ENCODE assay signal across 9 mouse cellular contexts in the genomic region with DNA sequence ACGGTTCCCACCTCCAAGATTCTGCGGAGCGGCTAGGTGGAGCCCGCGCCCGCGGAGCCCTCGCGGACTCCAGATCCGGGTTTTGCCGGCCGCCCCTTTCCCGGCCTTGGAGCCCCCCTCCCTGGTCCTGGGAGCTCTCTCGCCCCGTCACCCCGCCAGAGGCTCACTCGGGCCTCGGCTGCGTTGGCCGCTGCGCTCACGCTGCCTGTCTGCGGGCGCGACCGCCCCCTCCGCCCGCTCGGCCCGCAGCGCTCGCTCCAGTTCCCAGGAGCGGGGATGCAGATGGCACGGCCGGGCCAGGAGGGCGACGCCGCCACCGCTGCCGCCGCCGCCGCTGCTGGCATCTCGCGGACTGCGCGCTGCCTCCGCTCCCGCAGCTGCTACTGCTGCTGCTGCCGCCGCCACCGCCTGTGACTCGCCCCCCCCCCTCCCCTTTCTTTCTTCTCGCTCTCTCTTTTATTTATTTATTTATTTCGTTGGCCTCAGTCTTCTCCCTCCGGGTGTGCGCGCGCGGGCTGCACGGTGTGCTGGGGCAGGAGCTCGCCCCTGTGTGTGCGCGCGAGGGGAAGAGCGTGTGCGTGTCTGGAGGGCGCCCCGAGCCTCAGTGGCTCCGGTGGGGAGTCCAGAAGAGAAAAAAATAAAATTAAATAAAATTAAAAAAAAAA. TPM values are rescaled to one million over a fixed set of nuclear protein-coding genes. Genes with fewer than 3 reads are reported as not detected.
DNase-seq lines count a peak whose midpoint lies in the region; ATAC-seq and TF ChIP-seq lines count a peak whose summit lies in the region.
"Had no signal": no experiment of that assay in that cellular context is flagged by ENCODE, and none has a peak within 500 bp of the region (broad histone marks: within the 10 kb centered on the region; RNA-seq: fewer than 3 reads in every experiment).

A gene (plus strand): TSS at position 549 of the 665 bp plus-strand sequence.

- peak; percentile 18 to 25 for DNase-seq in urinary bladder, adult 18-20 months (ENCODE audit: low spot score in 2 of 2)
- no peak for DNase-seq in urinary bladder, postnatal 10 days (ENCODE audit: low spot score)
- peak; percentile 12 to 52 for DNase-seq in kidney, postnatal 36 days
- no peak for DNase-seq in liver, embryonic 14.5 days (ENCODE audit: low read depth in 3 of 3, low spot score in 3 of 3)
- peak; percentile 76 to 83 for DNase-seq in urinary bladder, postnatal 4 days (ENCODE audit: low spot score in 2 of 2)

- peaks cover 18% of the 10 kb centered on the region for H3K27me3 ChIP-seq in forebrain, embryonic 12.5 days
- no peaks in the 10 kb centered on the region for H3K27me3 ChIP-seq in heart, embryonic 15.5 days
- H3K27me3 ChIP-seq in liver, embryonic 14.5 days (ENCODE audit: control insufficient read depth, insufficient read depth, low read length): peaks cover 40% of the 10 kb centered on the region
- H3K27me3 ChIP-seq in neural tube, embryonic 13.5 days: no peaks in the 10 kb centered on the region

- H3K4me1 ChIP-seq in forebrain, embryonic 12.5 days: peaks cover 26% of the 10 kb centered on the region
- peaks cover 28% of the 10 kb centered on the region for H3K4me1 ChIP-seq in heart, embryonic 15.5 days (replicated peaks)
- H3K4me1 ChIP-seq in liver, embryonic 14.5 days (replicated peaks; ENCODE audit: control insufficient read depth in 2 of 2, insufficient read depth in 2 of 2, low read length in 1 of 2): no peaks in the 10 kb centered on the region
- peaks cover 23% of the 10 kb centered on the region for H3K4me1 ChIP-seq in neural tube, embryonic 13.5 days (replicated peaks)

- H3K36me3 ChIP-seq in forebrain, embryonic 12.5 days (replicated peaks): no peaks in the 10 kb centered on the region
- H3K36me3 ChIP-seq in heart, embryonic 15.5 days: no peaks in the 10 kb centered on the region
- H3K36me3 ChIP-seq in liver, embryonic 14.5 days (replicated peaks; ENCODE audit: control insufficient read depth, insufficient read depth, low read depth): no peaks in the 10 kb centered on the region
- no peaks in the 10 kb centered on the region for H3K36me3 ChIP-seq in neural tube, embryonic 13.5 days
- H3K36me3 ChIP-seq: G1E had no signal

- WGBS in forebrain, embryonic 12.5 days: under 1% methylated on average over 57 of the region's 70 CpGs
- under 1% methylated on average over 64 of the region's 70 CpGs for WGBS in heart, embryonic 15.5 days
- WGBS in liver, embryonic 14.5 days (ENCODE audit: insufficient replicate concordance): 1% methylated on average over 51 of the region's 70 CpGs
- WGBS in neural tube, embryonic 13.5 days: under 1% methylated on average over 67 of the region's 70 CpGs

- peak within 1 kb of the TSS; percentile 82 for H3K4me3 ChIP-seq in forebrain, embryonic 12.5 days (replicated peaks)
- H3K4me3 ChIP-seq in heart, embryonic 15.5 days: peak within 1 kb of the TSS; percentile 65
- peak within 1 kb of the TSS; percentile 39 to 50 for H3K4me3 ChIP-seq in liver, embryonic 14.5 days (ENCODE audit: insufficient read depth in 1 of 2, low read depth in 2 of 2, low read length in 2 of 2)
- peak within 1 kb of the TSS; percentile 86 for H3K4me3 ChIP-seq in neural tube, embryonic 13.5 days

- no peak for TF ChIP-seq CTCF in liver, embryonic 14.5 days (IDR thresholded peaks at IDR 0.05; ENCODE audit: low read depth)

- H3K27ac ChIP-seq in forebrain, embryonic 12.5 days: peak within 1 kb of the TSS; percentile 97
- H3K27ac ChIP-seq in heart, embryonic 15.5 days: peak within 1 kb of the TSS; percentile 62
- H3K27ac ChIP-seq in liver, embryonic 14.5 days: no peak within 1 kb of the TSS
- H3K27ac ChIP-seq in neural tube, embryonic 13.5 days (replicated peaks): peak within 1 kb of the TSS; percentile 99

- no peak for TF ChIP-seq EP300 in liver, embryonic 14.5 days (IDR thresholded peaks at IDR 0.05; ENCODE audit: low read depth)

- peak within 1 kb of the TSS; percentile 92 for H3K9ac ChIP-seq in forebrain, embryonic 12.5 days
- peak within 1 kb of the TSS; percentile 63 for H3K9ac ChIP-seq in heart, embryonic 15.5 days
- no peak within 1 kb of the TSS for H3K9ac ChIP-seq in liver, embryonic 14.5 days (replicated peaks)
- peak within 1 kb of the TSS; percentile 98 for H3K9ac ChIP-seq in neural tube, embryonic 13.5 days

- H3K9me3 ChIP-seq in forebrain, embryonic 12.5 days: no peaks in the 10 kb centered on the region
- no peaks in the 10 kb centered on the region for H3K9me3 ChIP-seq in heart, embryonic 15.5 days (replicated peaks)
- H3K9me3 ChIP-seq in liver, embryonic 14.5 days (ENCODE audit: control insufficient read depth, low read length): no peaks in the 10 kb centered on the region
- H3K9me3 ChIP-seq in neural tube, embryonic 13.5 days: no peaks in the 10 kb centered on the region

- peak within 1 kb of the TSS; percentile 82 for H3K4me2 ChIP-seq in forebrain, embryonic 12.5 days
- H3K4me2 ChIP-seq in heart, embryonic 15.5 days: peak within 1 kb of the TSS; percentile 97
- H3K4me2 ChIP-seq in liver, embryonic 14.5 days (ENCODE audit: low read depth): peak within 1 kb of the TSS; percentile 56
- H3K4me2 ChIP-seq in neural tube, embryonic 13.5 days: peak within 1 kb of the TSS; percentile 88

- ATAC-seq in forebrain, embryonic 12.5 days (ENCODE audit: low FRiP score): peak; percentile 91
- peak; percentile 80 for ATAC-seq in heart, embryonic 15.5 days (replicated peaks; ENCODE audit: insufficient number of reproducible peaks, insufficient read depth, low FRiP score, low read depth)
- ATAC-seq in liver, embryonic 14.5 days (ENCODE audit: insufficient read depth): no peak
- ATAC-seq in neural tube, embryonic 13.5 days (ENCODE audit: low read depth): peak; percentile 85

RNA-seq across cellular contexts. Expression of the gene that starts here (rescaled TPM):
- polyA plus RNA-seq in forebrain, embryonic 12.5 days (2016; fragmentation: Nextera tagmentation; extraction: Ambion mirVana): 29.2 and 34.6 TPM in 2 replicates
- polyA plus RNA-seq in heart, embryonic 15.5 days (2015; fragmentation: Nextera tagmentation; extraction: Ambion mirVana): 5.2 and 5.4 TPM in 2 replicates
- polyA plus RNA-seq in liver, embryonic 14.5 days (2012; rRNA removed): 0.50 and 0.61 TPM in 2 replicates
- polyA plus RNA-seq in liver, embryonic 14.5 days (2014; fragmentation: Nextera tagmentation; extraction: Ambion mirVana): 0.63 and 0.85 TPM in 2 replicates
- polyA plus RNA-seq in neural tube, embryonic 13.5 days (2015; fragmentation: Nextera tagmentation; extraction: Ambion mirVana): 47.4 and 53.6 TPM in 2 replicates
- polyA plus RNA-seq: G1E had no signal

Comparison
In these comparisons a context has a peak if more than half of its experiments do, and no peak if none do; other contexts are left out.
1. DNase-seq: peak in urinary bladder, adult 18-20 months (2 of 2), kidney, postnatal 36 days (2 of 2) and urinary bladder, postnatal 4 days (2 of 2); none in urinary bladder, postnatal 10 days (single experiment) and liver, embryonic 14.5 days (0 of 3).
2. Peak in every context shown above with its lines, with median percentiles within 50 percentile points of each other: H3K4me2 ChIP-seq and H3K4me3 ChIP-seq.